Mouse (Mus musculus) midbrain, embryonic 16.5 days (tissue): ENCODE measurements around the gene Psmc1. TPM values are rescaled to one million over a fixed set of nuclear protein-coding genes. Genes with fewer than 3 reads are reported as not detected.

ENCODE experiments used
- ATAC-seq: fragments of 200-750 bp; cut with Nextera tagmentation; 2 replicates; pipeline ENCODE4 v1.8.0; 2017; ENCODE audit warnings: moderate TSS enrichment
- H3K27ac ChIP-seq: fragments of 300-500 bp; sonication (generic); 2 replicates; pipeline ENCODE4 v1.5.1; 2014; ENCODE audit warnings: mild to moderate bottlenecking, low read length, mixed read lengths
- H3K27me3 ChIP-seq: fragments of 300-500 bp; sonication (generic); 2 replicates; pipeline ENCODE4 v1.6.1; 2014; ENCODE audit warnings: low read depth, low read length, mixed read lengths; ENCODE audit not compliant: control insufficient read depth, insufficient read depth
- H3K36me3 ChIP-seq: fragments of 300-500 bp; sonication (generic); 2 replicates; pipeline ENCODE4 v1.6.1; 2014; ENCODE audit warnings: mild to moderate bottlenecking, low read length, moderate library complexity, mixed read lengths; ENCODE audit not compliant: control insufficient read depth, insufficient read depth
- H3K4me1 ChIP-seq: fragments of 300-500 bp; sonication (generic); 2 replicates; pipeline ENCODE4 v1.6.1; 2014; ENCODE audit warnings: mild to moderate bottlenecking, low read length, mixed read lengths; ENCODE audit not compliant: control insufficient read depth, insufficient read depth
- H3K4me2 ChIP-seq: fragments of 300-500 bp; sonication (generic); 2 replicates; pipeline ENCODE4 v1.6.1; 2014; ENCODE audit warnings: mild to moderate bottlenecking, low read length, mixed read lengths
- H3K4me3 ChIP-seq: fragments of 300-500 bp; sonication (generic); 2 replicates; pipeline ENCODE4 v1.5.1; 2014; ENCODE audit warnings: low read depth, mild to moderate bottlenecking, low read length, moderate library complexity, mixed read lengths
- H3K9ac ChIP-seq: fragments of 300-500 bp; sonication (generic); 2 replicates; pipeline ENCODE4 v1.6.1; 2014; ENCODE audit warnings: low read depth, low read length, mixed read lengths
- H3K9me3 ChIP-seq: fragments of 300-500 bp; sonication (generic); replicated peaks from 2 replicates; pipeline ENCODE4 v1.6.1; 2014; ENCODE audit warnings: mild to moderate bottlenecking, low read length, mixed read lengths; ENCODE audit not compliant: control insufficient read depth, poor library complexity, severe bottlenecking
- WGBS: fragments of 180-500 bp; shearing (Covaris S2); extraction: QIAGEN DNeasy Blood & Tissue Kit; methylation state at CpG from one replicate; pipeline ENCODE4 v1.1.7; 2014; 5-methylcytosine and 5-hydroxymethylcytosine counted together
- polyA plus RNA-seq: library from polyadenylated mRNA; unstranded; fragments of >200 nt; fragmentation: Nextera tagmentation; extraction: Ambion mirVana; gene quantifications from 2 replicates; pipeline ENCODE4 v1.2.1, GENCODE M21; 2015

Psmc1 gene
- polyA plus RNA-seq, 1 experiment from 2014 or later: 286 TPM

GRCm38 (mm10) chr12:100088026-100088425 lies 21.9 kb upstream of the Psmc1 start:
- H3K4me1 ChIP-seq: no peaks in the 10 kb centered on the region
- no peak overlapping the region for H3K4me2 ChIP-seq
- no peaks in the 10 kb centered on the region for H3K9me3 ChIP-seq
- no peak overlapping the region for H3K9ac ChIP-seq
- no peak for ATAC-seq
- 89% methylated on average over 3 of the region's 3 CpGs for WGBS
- no peaks in the 10 kb centered on the region for H3K36me3 ChIP-seq
- H3K27me3 ChIP-seq: no peaks in the 10 kb centered on the region
- no peak overlapping the region for H3K4me3 ChIP-seq
- no peak overlapping the region for H3K27ac ChIP-seq

GRCm38 (mm10) chr12:100089265-100089664 lies 20.7 kb upstream of the Psmc1 start:
- H3K36me3 ChIP-seq: no peaks in the 10 kb centered on the region
- H3K9ac ChIP-seq: no peak overlapping the region
- no peak overlapping the region for H3K4me2 ChIP-seq
- H3K4me1 ChIP-seq: no peaks in the 10 kb centered on the region
- no peak overlapping the region for H3K27ac ChIP-seq
- H3K4me3 ChIP-seq: no peak overlapping the region
- no peaks in the 10 kb centered on the region for H3K27me3 ChIP-seq
- no peaks in the 10 kb centered on the region for H3K9me3 ChIP-seq
- WGBS: 85% methylated on average over 5 of the region's 5 CpGs
- no peak for ATAC-seq

GRCm38 (mm10) chr12:100090750-100091149 lies 19.2 kb upstream of the Psmc1 start:
- ATAC-seq: no peak
- 92% methylated on average over 4 of the region's 4 CpGs for WGBS

GRCm38 (mm10) chr12:100093046-100093445 lies 16.9 kb upstream of the Psmc1 start:
- H3K9ac ChIP-seq: no peak overlapping the region
- no peaks in the 10 kb centered on the region for H3K36me3 ChIP-seq
- no peaks in the 10 kb centered on the region for H3K4me1 ChIP-seq
- no peak for ATAC-seq
- no peaks in the 10 kb centered on the region for H3K9me3 ChIP-seq
- H3K4me2 ChIP-seq: no peak overlapping the region
- no peak overlapping the region for H3K4me3 ChIP-seq
- H3K27me3 ChIP-seq: no peaks in the 10 kb centered on the region
- no peak overlapping the region for H3K27ac ChIP-seq
- WGBS: 90% methylated on average over 11 of the region's 11 CpGs

More at GRCm38 (mm10) chr12:100090750-100091149, 19.2 kb upstream of the Psmc1 start:
- Histone ChIP-seq H3K9me3 (no peaks in the 10 kb centered on the region), H3K4me3 (no peak overlapping the region), H3K4me1 (no peaks in the 10 kb centered on the region), H3K27me3 (no peaks in the 10 kb centered on the region), H3K4me2 (no peak overlapping the region), H3K36me3 (no peaks in the 10 kb centered on the region), H3K27ac (no peak overlapping the region), H3K9ac (no peak overlapping the region)

GRCm38 (mm10) chr12:100099971-100100706 lies 9.8 kb upstream of the Psmc1 start:
- ATAC-seq: no peak
- no peaks in the 10 kb centered on the region for H3K4me1 ChIP-seq
- no peak overlapping the region for H3K27ac ChIP-seq
- H3K27me3 ChIP-seq: no peaks in the 10 kb centered on the region
- no peak overlapping the region for H3K4me2 ChIP-seq
- no peak overlapping the region for H3K4me3 ChIP-seq
- H3K9ac ChIP-seq: no peak overlapping the region
- H3K9me3 ChIP-seq: no peaks in the 10 kb centered on the region
- H3K36me3 ChIP-seq: no peaks in the 10 kb centered on the region
- 49% methylated on average over 3 of the region's 3 CpGs for WGBS

- Histone ChIP-seq H3K9ac (no peak overlapping the region), H3K4me3 (no peak overlapping the region), H3K4me2 (no peak overlapping the region), H3K36me3 (no peaks in the 10 kb centered on the region), H3K27ac (no peak overlapping the region), H3K9me3 (no peaks in the 10 kb centered on the region), H3K4me1 (no peaks in the 10 kb centered on the region), H3K27me3 (no peaks in the 10 kb centered on the region)
- 46% methylated on average over 3 of the region's 3 CpGs for WGBS
- no peak for ATAC-seq
Observed at GRCm38 (mm10) chr12:100100707-100101030, 9.3 kb upstream of the Psmc1 start.

GRCm38 (mm10) chr12:100101651-100102050 lies 8.3 kb upstream of the Psmc1 start:
- Histone ChIP-seq H3K27me3 (no peaks in the 10 kb centered on the region), H3K4me2 (no peak overlapping the region), H3K9me3 (no peaks in the 10 kb centered on the region), H3K36me3 (no peaks in the 10 kb centered on the region), H3K9ac (no peak overlapping the region), H3K27ac (no peak overlapping the region), H3K4me1 (peaks cover under 1% of the 10 kb centered on the region), H3K4me3 (no peak overlapping the region)
- 72% methylated on average over 3 of the region's 3 CpGs for WGBS
- no peak for ATAC-seq

- no peak overlapping the region for H3K4me2 ChIP-seq
- H3K9me3 ChIP-seq: no peaks in the 10 kb centered on the region
- WGBS: 91% methylated on average over 5 of the region's 5 CpGs
- no peak overlapping the region for H3K27ac ChIP-seq
- no peak overlapping the region for H3K9ac ChIP-seq
- H3K36me3 ChIP-seq: no peaks in the 10 kb centered on the region
- no peaks in the 10 kb centered on the region for H3K27me3 ChIP-seq
- peaks cover 2% of the 10 kb centered on the region for H3K4me1 ChIP-seq
- no peak for ATAC-seq
- no peak overlapping the region for H3K4me3 ChIP-seq
Observed at GRCm38 (mm10) chr12:100104530-100104929, 5.4 kb upstream of the Psmc1 start.

- Histone ChIP-seq H3K36me3 (no peaks in the 10 kb centered on the region), H3K4me2 (peak overlapping the region; percentile 33; the same call in 1 of the 2 replicates), H3K27me3 (no peaks in the 10 kb centered on the region), H3K27ac (no peak overlapping the region), H3K4me3 (no peak overlapping the region), H3K9ac (no peak overlapping the region), H3K4me1 (peaks cover 10% of the 10 kb centered on the region), H3K9me3 (no peaks in the 10 kb centered on the region)
- ATAC-seq: no peak
- 13% methylated on average over 20 of the region's 20 CpGs for WGBS
Observed at GRCm38 (mm10) chr12:100106275-100106895, 3.6 kb upstream of the Psmc1 start.
